Mouse (Mus musculus) skeletal muscle tissue, postnatal 0 days (tissue): ENCODE results near the gene Atpif1. TPM values are rescaled to one million over a fixed set of nuclear protein-coding genes. Genes with fewer than 3 reads are reported as not detected.

ENCODE experiments used
- polyA plus RNA-seq: library from polyadenylated mRNA; unstranded; fragments of >200 nt; fragmentation: Nextera tagmentation; extraction: Ambion mirVana; gene quantifications from 2 replicates; pipeline ENCODE4 v1.2.1, GENCODE M21; 2015

The Atpif1 gene
- 522 and 530 TPM in 2 replicates for polyA plus RNA-seq

GRCm38 (mm10) chr4:132532981-132533916, at the start of gene Atpif1:
Gene Atpif1 (minus strand): TSS chr4:132533659.

GRCm38 (mm10) chr4:132563965-132564364, 30.5 kb upstream of the Atpif1 start, which contains the start of gene Ptafr:
Gene Ptafr (plus strand): TSS chr4:132564067.

GRCm38 (mm10) chr4:132535406-132536121, 2.1 kb upstream of the Atpif1 start, which contains the start of gene Dnajc8:
Gene Dnajc8 (plus strand): TSS chr4:132535550.

GRCm38 (mm10) chr4:132510352-132510798, 23.1 kb downstream of the Atpif1 start, which contains the start of gene Sesn2:
Gene Sesn2 (minus strand): TSS chr4:132510501.

Other genes starting within 250 kb of the Atpif1 start
- gene Rab42, start 230.3 kb downstream of the Atpif1 start, polyA plus RNA-seq: 1.4 and 1.8 TPM in 2 replicates
- gene Trnau1ap, start 204.1 kb downstream of the Atpif1 start, polyA plus RNA-seq: 35.2 and 40.5 TPM in 2 replicates
- 20.3 and 21.6 TPM in 2 replicates for gene Rcc1, start 180.1 kb downstream of the Atpif1 start, polyA plus RNA-seq
- gene Phactr4, start 111.2 kb downstream of the Atpif1 start, polyA plus RNA-seq: 6.8 and 7.3 TPM in 2 replicates
- gene Med18, start 69.7 kb downstream of the Atpif1 start, polyA plus RNA-seq: 8.7 and 8.8 TPM in 2 replicates
- gene Sesn2, start 23.2 kb downstream of the Atpif1 start, polyA plus RNA-seq: 1.9 and 4.3 TPM in 2 replicates
- gene Dnajc8, start 1.9 kb upstream of the Atpif1 start, polyA plus RNA-seq: 75.9 and 86.2 TPM in 2 replicates
- gene Ptafr, start 30.4 kb upstream of the Atpif1 start, polyA plus RNA-seq: 1.6 and 2.5 TPM in 2 replicates
- 10.9 and 11.1 TPM in 2 replicates for gene Eya3, start 105.3 kb upstream of the Atpif1 start, polyA plus RNA-seq
- gene Xkr8, start 198.9 kb upstream of the Atpif1 start, polyA plus RNA-seq: 2.4 and 3.6 TPM in 2 replicates
- gene Smpdl3b, start 223.6 kb upstream of the Atpif1 start, polyA plus RNA-seq: 0.76 and 1.4 TPM in 2 replicates
- gene Rpa2, start 234.7 kb upstream of the Atpif1 start, polyA plus RNA-seq: 28.8 and 33.2 TPM in 2 replicates